Mouse (Mus musculus) granulocyte monocyte progenitor cell, adult 5-6 weeks (primary cell): ENCODE measurements around the gene Plch2. TPM values are rescaled to one million over a fixed set of nuclear protein-coding genes. Genes with fewer than 3 reads are reported as not detected.

ENCODE experiments used
- ATAC-seq: replicated peaks from 2 replicates; pipeline ENCODE4 v1.8.0; 2016; ENCODE audit warnings: mild to moderate bottlenecking, moderate TSS enrichment, inconsistent platforms; ENCODE audit not compliant: poor library complexity, severe bottlenecking
- total RNA-seq, 2 experiments: library from RNA; stranded (forward) in 1 of 2; stranded (reverse) in 1 of 2; fragments of 200-712, 200-1000 nt in 1 of 2; fragments of >200 nt in 1 of 2; fragmentation: Nextera tagmentation in 1 of 2; gene quantifications; 2 replicates each; pipeline ENCODE4 v1.2.3; 2014 to 2017

Plch2 gene
- total RNA-seq, 2 experiments from 2014 or later: 0.30 TPM; not detected in 1

GRCm38 (mm10) chr4:154961911-154962310, 94.7 kb downstream of the Plch2 start:
- peak; percentile 54 for ATAC-seq

- peak; percentile 29 for ATAC-seq
Observed at GRCm38 (mm10) chr4:154961226-154961738, 95.3 kb downstream of the Plch2 start.

- 0 out of 2 replicates have a peak, but pooled peaks have one; percentile 3 for ATAC-seq
Observed at GRCm38 (mm10) chr4:154960690-154961225, 95.8 kb downstream of the Plch2 start, which contains the start of gene Hes5. TSS of gene Hes5 (plus strand) at chr4:154960923.

DNA sequence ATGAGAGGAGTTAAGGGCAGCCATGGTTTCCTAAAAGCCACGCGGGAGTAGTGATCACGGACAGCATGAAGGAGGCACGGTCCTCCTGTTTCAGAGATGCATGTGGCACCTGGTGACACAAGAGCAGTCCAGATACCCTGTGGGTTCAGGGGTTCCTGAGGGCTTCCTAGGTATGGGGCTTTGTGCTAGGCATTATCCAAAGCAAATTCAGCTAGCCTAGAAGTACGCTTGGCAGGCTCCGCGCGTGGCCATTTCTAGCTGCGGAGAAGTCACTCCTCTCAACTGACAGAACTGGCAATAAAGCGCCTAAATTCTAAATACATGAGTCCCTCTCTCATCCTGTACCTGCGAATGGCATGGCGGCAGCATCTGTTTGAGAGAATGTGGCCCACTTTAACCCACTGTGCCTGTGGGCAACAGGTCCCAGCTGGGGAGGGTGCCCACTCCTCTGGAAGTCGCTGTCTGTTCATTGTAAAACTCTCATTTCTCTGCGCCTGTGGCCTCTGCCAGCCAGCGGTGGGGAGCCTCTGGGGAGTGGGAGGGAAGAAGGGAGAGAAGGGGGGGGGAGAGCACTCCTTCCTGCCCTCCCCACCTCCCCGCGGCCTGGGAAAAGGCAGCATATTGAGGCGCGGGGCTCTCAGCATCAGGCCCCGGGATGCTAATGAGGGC, 96.4 kb downstream of the Plch2 start:
- no peak for ATAC-seq

DNA sequence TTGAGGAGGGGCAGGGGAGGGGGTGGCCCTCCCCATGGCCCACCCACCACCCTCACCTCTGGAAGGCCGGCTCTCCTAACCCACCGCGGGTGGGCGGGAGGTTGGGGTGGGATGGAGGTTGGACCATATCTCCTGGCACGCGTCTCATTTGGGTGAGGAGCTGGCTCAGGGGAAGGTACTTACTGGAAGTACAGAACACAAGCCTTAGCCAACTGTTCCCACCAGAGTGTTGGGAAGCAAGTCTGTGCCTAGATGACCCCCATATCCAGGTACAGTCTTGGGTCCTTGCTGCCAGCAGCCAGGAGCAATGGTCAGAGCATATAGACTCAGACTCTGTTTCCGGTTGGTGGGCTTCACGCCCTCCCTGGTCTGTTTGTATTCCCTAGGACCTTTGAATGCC, 98.0 kb downstream of the Plch2 start:
- no peak for ATAC-seq

DNA sequence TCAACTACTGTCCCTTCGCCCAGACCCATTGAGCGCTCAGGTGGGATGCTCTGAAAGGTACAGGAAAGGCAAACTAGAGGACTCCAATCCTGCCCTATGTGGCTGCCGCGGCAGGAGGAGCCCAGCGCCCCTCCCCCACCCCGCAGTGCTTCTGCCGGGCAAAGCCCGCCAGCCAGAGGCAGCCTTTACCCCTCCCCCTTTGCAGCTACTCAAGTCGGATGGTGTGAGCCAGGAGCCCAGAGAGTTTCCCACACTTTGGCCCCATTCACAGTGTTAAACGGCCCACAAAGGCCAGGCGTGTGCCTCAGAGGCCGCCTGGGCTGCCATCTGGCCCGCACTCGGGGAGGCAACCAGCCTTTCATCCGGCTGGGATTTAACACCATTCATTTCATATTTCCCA, 98.4 kb downstream of the Plch2 start:
- no peak for ATAC-seq

DNA sequence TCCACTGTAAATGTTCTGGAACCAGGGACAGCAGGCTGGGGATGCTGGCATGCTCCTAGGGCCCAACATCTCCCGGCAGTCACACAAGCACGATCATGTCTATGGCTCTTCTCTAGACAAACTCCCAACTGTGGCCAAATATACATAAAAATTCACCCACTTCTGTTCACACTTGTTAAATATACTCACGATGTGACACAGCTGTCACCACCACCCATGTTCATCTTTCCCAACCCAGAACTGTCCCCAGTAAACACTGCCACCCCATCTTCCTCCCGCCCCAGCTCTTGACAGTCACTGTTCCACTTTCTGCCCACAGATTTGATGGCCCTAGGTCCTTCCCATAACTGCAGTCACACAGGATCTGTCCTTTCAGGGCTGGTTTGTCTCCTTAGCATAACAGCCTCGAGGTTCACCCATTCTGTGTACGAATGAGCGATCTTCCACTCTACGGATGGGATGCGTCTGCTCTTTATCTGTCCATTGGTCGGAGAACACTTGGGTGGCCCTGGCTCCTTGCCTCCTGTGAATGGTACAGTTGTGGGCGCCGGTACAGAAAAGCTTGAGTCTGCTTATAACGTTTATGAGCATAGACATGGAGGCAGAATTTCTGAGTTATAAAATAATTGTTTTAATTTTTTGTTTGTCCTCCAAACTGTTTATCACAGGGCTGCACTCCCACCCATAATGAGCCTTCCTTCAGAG, 99.1 kb downstream of the Plch2 start:
- ATAC-seq: no peak

GRCm38 (mm10) chr4:154956604-154957003, 100.0 kb downstream of the Plch2 start:
- no peak for ATAC-seq

DNA sequence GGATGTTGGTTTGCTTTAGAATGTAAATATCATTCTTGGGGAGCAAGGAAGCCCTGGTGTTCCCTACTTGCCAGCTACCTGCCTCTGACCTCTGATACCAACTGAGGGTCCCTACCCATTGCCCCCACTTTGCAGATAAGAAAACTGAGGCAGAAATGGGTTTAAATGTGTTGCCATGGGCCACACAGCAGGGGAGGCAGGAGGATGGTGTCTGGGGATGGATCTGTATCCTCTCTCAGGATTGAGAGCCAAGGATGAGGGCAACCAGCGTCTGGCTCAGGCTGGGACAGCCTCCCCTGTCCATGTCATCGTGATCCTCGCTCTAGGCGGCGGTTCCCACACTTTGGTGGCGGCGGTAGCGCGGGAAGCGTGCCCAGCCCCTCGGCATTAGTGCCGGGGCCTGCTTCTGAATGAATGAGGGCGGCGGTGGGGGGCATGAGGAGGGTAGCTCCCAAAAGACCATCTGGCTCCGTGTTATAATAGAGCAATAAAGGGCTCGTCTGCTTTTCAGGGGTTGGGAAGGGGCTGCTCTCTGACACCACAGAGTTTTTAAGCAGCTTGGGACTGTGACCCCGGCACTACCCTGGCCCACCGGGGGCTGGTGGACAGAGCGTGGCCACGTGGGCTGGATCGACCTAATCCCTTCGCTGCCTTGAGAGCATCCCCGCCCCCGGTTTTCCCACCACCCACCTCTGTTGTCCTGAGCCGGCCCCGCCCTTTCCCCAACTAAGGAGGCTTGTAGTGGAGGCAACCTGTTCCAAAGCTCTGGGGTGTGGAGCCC, 103.9 kb downstream of the Plch2 start:
- no peak for ATAC-seq

- no peak for ATAC-seq
Observed at GRCm38 (mm10) chr4:154949589-154949982, 107.0 kb downstream of the Plch2 start.

DNA sequence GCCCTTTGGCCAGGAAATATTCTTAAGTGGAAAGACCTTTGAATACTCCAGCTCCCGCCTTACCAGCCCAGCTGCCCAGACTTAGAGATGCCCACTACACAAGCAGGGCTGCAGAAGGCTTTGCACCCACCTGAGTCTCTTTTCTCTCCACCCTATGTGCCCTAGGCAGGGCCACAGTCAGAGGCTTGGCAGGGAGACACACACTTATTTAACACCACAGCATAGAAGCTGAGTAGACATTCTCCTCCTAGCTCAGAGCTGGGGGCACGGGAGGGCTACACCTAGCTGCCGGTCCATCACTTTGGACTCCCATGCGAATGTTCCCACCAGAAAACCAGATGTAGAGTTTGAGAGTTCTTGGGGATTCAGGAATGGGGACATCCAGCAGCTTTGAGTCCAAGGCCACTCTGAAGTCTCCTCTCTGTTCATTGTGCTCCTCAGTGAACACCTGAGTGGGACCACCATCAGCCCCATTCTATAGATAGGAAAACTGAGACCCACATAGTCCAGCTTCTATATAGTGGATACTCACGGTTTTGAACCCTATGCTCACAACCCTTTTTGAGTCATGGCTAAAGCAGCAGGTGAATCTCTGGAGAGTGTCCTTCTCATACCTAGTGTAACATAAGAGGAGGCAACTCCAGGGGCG, 107.5 kb downstream of the Plch2 start:
- ATAC-seq: no peak

GRCm38 (mm10) chr4:154948066-154948939, 108.3 kb downstream of the Plch2 start:
- no peak for ATAC-seq

DNA sequence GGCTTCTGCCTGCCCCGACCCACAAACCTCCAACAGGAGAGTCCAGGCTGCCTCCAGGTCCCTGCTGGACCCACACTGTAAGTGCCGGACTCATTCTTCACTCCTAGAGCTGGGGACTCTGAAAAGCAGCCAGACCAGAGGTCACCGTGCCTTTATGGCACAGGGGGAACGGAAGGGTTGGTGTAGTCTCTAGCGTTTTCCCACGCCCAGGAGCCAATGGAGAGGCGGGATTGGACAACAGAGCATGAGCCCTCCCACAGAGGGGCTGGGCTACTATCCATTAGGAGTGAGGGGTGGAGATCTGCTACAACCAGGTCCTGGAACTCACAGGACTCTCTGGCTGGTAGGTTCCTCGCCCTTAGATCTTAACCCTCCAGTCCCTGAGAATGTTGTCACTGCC, 110.3 kb downstream of the Plch2 start:
- peak; percentile 62 for ATAC-seq

DNA sequence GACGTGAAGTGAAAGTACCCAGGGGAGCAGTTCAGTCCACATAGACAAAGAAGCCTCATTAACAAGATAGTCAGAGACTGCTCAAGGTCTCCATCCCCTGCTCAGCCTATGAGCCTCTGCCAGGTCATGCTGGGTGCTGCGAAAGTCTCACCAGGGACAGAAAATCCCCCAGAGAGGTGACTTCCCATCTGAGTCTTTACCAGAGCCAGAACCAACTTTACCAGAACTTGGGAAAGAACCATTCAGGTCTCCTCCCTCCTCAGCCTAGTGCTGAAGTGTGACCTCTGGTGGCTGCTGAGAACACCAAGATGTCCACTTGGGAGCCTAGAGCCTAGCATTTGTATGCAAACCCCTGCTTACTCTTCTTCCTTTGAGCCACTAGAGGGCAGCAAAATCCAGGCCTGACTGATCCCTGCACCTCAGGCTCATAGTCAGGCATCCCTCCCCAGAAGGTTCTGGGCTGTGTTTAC, 112.4 kb downstream of the Plch2 start:
- ATAC-seq: peak; percentile 92

DNA sequence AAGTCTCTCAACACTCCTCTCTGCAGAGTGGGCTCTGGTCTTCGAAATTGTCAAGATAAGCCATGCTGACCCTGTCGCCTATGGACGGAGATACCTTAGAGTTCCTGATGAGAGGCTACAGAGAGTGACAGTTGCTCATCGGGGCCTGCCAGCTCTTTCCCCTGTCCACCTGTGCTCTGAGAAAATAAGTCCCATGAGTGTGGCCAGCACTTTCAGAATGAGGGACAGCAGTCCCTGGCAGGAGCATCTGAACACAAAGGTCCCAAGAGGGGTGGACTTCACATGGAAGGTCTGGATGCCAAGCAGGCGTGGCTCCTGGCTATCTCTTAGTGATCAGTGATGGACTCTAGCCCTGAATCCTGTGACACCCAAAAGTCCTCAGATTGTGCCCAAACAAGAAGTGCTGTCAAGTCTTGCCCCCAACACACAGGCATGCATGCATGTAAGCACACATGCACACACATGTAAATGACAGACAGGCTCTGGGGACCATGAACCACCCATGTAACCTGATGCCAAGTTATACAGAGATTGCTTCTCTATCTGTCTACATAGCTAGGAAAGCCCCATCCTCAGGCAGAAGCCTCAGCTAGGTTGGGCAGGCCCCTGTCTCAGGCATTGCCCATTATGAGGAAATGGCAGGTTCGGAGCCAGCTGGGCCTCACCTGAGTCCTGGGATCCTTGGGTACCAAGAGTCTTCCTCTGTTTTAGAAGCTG, 113.1 kb downstream of the Plch2 start:
- ATAC-seq: no peak

DNA sequence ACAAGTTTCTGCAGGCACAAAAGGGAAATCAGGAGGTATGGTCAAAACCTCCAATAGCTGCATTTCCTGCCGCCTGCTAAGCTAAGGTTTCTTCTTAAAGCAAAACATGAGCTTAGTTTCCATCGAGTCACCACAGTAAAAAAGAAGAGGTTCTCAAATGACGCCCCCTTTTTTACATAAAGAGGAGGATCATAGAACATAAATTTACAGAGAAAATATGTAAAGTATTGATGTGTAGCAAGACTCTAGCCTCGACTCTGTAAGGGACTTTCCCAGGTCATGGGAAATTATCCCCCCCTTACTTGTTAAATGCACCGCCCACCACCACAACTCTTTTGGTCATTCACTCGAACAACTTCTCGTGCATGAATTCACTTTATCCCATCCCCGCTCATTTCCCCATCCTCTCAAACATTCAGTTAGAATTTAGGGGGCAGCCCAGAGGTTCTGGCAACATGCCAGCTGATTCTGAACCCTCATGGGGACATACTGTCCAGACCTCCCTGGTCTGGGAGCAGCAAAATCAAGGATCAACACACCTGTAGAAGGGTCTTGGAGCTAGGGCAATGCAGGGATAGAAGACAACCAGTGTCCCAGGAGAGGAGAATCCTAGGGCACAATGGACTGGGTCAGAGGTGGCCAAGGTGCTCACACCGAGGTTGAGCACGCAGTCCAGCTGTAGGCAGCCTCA, 113.8 kb downstream of the Plch2 start:
- no peak for ATAC-seq

DNA sequence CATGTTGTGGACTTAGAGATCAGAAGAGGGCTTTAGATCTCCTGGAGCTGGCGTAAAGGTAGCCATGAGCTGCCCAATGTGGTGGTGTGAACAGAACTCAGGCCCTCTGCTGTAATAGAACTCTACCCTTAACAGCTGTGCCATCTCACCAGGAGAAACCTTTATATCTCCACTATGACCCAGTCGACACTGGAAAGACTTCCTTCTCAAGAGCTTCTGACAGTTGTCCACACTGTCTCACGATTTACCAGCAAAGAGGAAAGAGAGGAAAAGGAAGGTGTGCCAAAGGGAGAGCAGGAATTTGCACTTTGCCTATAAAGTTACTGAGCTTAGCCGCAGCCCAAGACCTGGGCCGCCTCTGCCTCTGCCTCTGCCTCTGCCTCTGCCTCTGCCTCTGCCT, 114.8 kb downstream of the Plch2 start:
- no peak for ATAC-seq

DNA sequence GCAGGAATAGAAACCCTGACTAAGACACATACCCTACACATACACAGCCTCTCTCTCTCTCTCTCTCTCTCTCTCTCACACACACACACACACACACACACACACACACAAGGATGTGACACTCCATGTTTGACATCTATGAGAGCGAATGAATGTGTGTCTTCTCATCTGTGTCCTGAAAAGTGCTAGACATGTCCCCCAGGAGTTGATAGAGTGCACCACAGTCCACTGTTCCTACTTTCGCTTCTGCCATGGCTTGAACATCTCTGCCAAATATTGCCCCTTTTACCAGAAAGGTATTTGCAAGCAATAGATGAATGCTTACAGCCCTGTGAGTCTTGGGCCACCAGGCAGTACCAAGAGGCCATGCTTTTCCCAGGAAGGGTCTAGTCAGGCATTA, 116.4 kb downstream of the Plch2 start:
- ATAC-seq: no peak
